Mouse (Mus musculus): ENCODE measurements around the gene Gpr156. TPM values are rescaled to one million over a fixed set of nuclear protein-coding genes. Genes with fewer than 3 reads are reported as not detected.

Gene Gpr156
- total RNA-seq, 2 experiments from 2014 or later: 0.24 to 0.48 TPM

Other genes with a start within 250 kb of the Gpr156 start
- gene Fstl1, start 139.6 kb upstream of the Gpr156 start, total RNA-seq (2021): 100 to 1,000 TPM; 215 to 264 TPM
- under 1 TPM; 0.36 to 0.39 TPM for gene Gm36028, start 55.4 kb upstream of the Gpr156 start, total RNA-seq (2021)
- 100 to 1,000 TPM; 160 to 216 TPM for gene Lrrc58, start 48.1 kb upstream of the Gpr156 start, total RNA-seq (2021)
- gene Gsk3b, start 172.5 kb downstream of the Gpr156 start, total RNA-seq (2021): 10 to 100 TPM; 52.5 to 69.5 TPM

Data from adrenal gland, postnatal 10 days (tissue).